Mouse (Mus musculus) heart, embryonic 15.5 days (tissue): ENCODE results near the gene Rars. TPM values are rescaled to one million over a fixed set of nuclear protein-coding genes. Genes with fewer than 3 reads are reported as not detected.
A peak's percentile ranks its signal among the peaks of the same experiment; 100 is the strongest.
"Not testable (repeated sequence)": the region's sequence is repeated elsewhere in the genome, so short reads cannot be mapped to it uniquely, and the experiment has no call there.

Source experiments
- ATAC-seq: fragments of 200-750 bp; cut with Nextera tagmentation; replicated peaks from 2 replicates; pipeline ENCODE4 v1.8.0; 2017; ENCODE audit warnings: low read depth, moderate TSS enrichment; ENCODE audit not compliant: insufficient number of reproducible peaks, insufficient read depth, low FRiP score
- H3K27ac ChIP-seq: fragments of 300-500 bp; sonication (generic); 2 replicates; pipeline ENCODE4 v1.5.1; 2015; ENCODE audit warnings: mild to moderate bottlenecking, inconsistent platforms
- H3K27me3 ChIP-seq: fragments of 300-500 bp; sonication (generic); 2 replicates; pipeline ENCODE4 v1.6.1; 2015; ENCODE audit warnings: inconsistent platforms
- H3K36me3 ChIP-seq: fragments of 300-500 bp; sonication (generic); 2 replicates; pipeline ENCODE4 v1.6.1; 2015; ENCODE audit warnings: mild to moderate bottlenecking, inconsistent platforms
- H3K4me1 ChIP-seq: fragments of 300-500 bp; sonication (generic); replicated peaks from 2 replicates; pipeline ENCODE4 v1.6.1; 2015; ENCODE audit warnings: inconsistent platforms
- H3K4me2 ChIP-seq: fragments of 300-500 bp; sonication (generic); 2 replicates; pipeline ENCODE4 v1.6.1; 2015; ENCODE audit warnings: inconsistent platforms, mild to moderate bottlenecking, moderate library complexity
- H3K4me3 ChIP-seq: fragments of 300-500 bp; sonication (generic); 2 replicates; pipeline ENCODE4 v1.5.1; 2015; ENCODE audit warnings: mild to moderate bottlenecking, inconsistent platforms
- H3K9ac ChIP-seq: fragments of 300-500 bp; sonication (generic); 2 replicates; pipeline ENCODE4 v1.6.1; 2015; ENCODE audit warnings: mild to moderate bottlenecking, inconsistent platforms
- H3K9me3 ChIP-seq: fragments of 300-500 bp; sonication (generic); replicated peaks from 2 replicates; pipeline ENCODE4 v1.6.1; 2016; ENCODE audit warnings: inconsistent platforms
- WGBS: fragments of 180-500 bp; shearing (Covaris S2); methylation state at CpG from one replicate; pipeline ENCODE4 v1.1.7; 2015; ENCODE audit warnings: mixed read lengths; 5-methylcytosine and 5-hydroxymethylcytosine counted together
- polyA plus RNA-seq: library from polyadenylated mRNA; unstranded; fragments of >200 nt; fragmentation: Nextera tagmentation; extraction: Ambion mirVana; gene quantifications from 2 replicates; pipeline ENCODE4 v1.2.1, GENCODE M21; 2015

The Rars gene
- polyA plus RNA-seq, 1 experiment from 2014 or later, result 53.4 TPM

- no peak overlapping the region for H3K4me3 ChIP-seq
- peaks cover 2% of the 10 kb centered on the region; the same call in 1 of the 2 replicates for H3K36me3 ChIP-seq
- no peak overlapping the region for H3K27ac ChIP-seq
- H3K4me1 ChIP-seq, result no peaks in the 10 kb centered on the region; the same call in 1 of the 2 replicates
- no peak overlapping the region for H3K4me2 ChIP-seq
- no peaks in the 10 kb centered on the region for H3K9me3 ChIP-seq
- no peaks in the 10 kb centered on the region for H3K27me3 ChIP-seq
- 66% methylated on average over 11 of the region's 11 CpGs for WGBS
- no peak for ATAC-seq
- H3K9ac ChIP-seq, result no peak overlapping the region
Observed at GRCm38 (mm10) chr11:35856359-35857040, 22.2 kb upstream of the Rars start.

GRCm38 (mm10) chr11:35855567-35855966, 21.3 kb upstream of the Rars start:
- Histone ChIP-seq H3K27ac (no peak overlapping the region), H3K27me3 (no peaks in the 10 kb centered on the region), H3K9me3 (no peaks in the 10 kb centered on the region), H3K9ac (no peak overlapping the region), H3K4me2 (no peak overlapping the region), H3K36me3 (peaks cover 5% of the 10 kb centered on the region; the same call in 1 of the 2 replicates), H3K4me3 (no peak overlapping the region), H3K4me1 (no peaks in the 10 kb centered on the region; the same call in 1 of the 2 replicates)
- ATAC-seq, result no peak
- WGBS, result 74% methylated on average over 8 of the region's 9 CpGs

DNA sequence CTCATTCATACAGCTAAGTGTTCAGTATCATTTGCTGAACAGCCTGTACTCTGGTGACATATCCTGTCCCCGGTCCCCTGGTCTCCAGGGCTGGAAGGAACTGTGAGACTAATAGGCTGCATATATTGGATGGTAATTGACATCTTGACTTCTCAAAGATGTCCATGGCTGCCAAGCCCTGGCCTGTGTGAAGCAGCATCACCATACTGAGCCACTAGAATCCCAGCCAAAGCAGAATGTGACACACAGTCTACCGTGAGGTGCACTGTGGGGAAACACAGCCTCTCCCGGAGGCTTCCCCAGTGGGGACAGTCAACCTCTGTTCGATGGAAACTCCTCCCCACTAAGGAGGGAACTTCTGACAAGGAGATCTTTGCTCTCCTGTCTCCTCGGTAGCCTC, 20.6 kb upstream of the Rars start:
- no peak for ATAC-seq
- Histone ChIP-seq H3K27ac (no peak overlapping the region), H3K9ac (no peak overlapping the region), H3K36me3 (peaks cover 5% of the 10 kb centered on the region; the same call in 1 of the 2 replicates), H3K4me3 (no peak overlapping the region), H3K4me2 (no peak overlapping the region), H3K9me3 (no peaks in the 10 kb centered on the region), H3K4me1 (no peaks in the 10 kb centered on the region; the same call in 1 of the 2 replicates), H3K27me3 (no peaks in the 10 kb centered on the region)
- 75% methylated on average over 5 of the region's 5 CpGs for WGBS

- WGBS, result 88% methylated on average over 4 of the region's 4 CpGs
- H3K36me3 ChIP-seq, result peaks cover 5% of the 10 kb centered on the region; the same call in 1 of the 2 replicates
- H3K4me3 ChIP-seq, result no peak overlapping the region
- no peak overlapping the region for H3K4me2 ChIP-seq
- no peaks in the 10 kb centered on the region for H3K9me3 ChIP-seq
- no peak overlapping the region for H3K9ac ChIP-seq
- no peak for ATAC-seq
- H3K27me3 ChIP-seq, result no peaks in the 10 kb centered on the region
- H3K27ac ChIP-seq, result no peak overlapping the region
- no peaks in the 10 kb centered on the region; the same call in 1 of the 2 replicates for H3K4me1 ChIP-seq
Observed at GRCm38 (mm10) chr11:35853651-35854050, 19.3 kb upstream of the Rars start.

GRCm38 (mm10) chr11:35852731-35853130, 18.4 kb upstream of the Rars start:
- WGBS, result 57% methylated on average over 4 of the region's 4 CpGs
- H3K4me2 ChIP-seq, result no peak overlapping the region
- no peak for ATAC-seq

GRCm38 (mm10) chr11:35844299-35844698, 10.0 kb upstream of the Rars start:
- no peak overlapping the region for H3K4me2 ChIP-seq
- H3K9me3 ChIP-seq, result no peaks in the 10 kb centered on the region
- no peak for ATAC-seq
- 85% methylated on average over 9 of the region's 9 CpGs for WGBS
- H3K27me3 ChIP-seq, result no peaks in the 10 kb centered on the region
- H3K9ac ChIP-seq, result no peak overlapping the region
- H3K4me3 ChIP-seq, result no peak overlapping the region
- no peaks in the 10 kb centered on the region for H3K36me3 ChIP-seq
- H3K4me1 ChIP-seq, result no peaks in the 10 kb centered on the region
- no peak overlapping the region for H3K27ac ChIP-seq

More at GRCm38 (mm10) chr11:35852731-35853130, 18.4 kb upstream of the Rars start:
- Histone ChIP-seq H3K4me3 (no peak overlapping the region), H3K9ac (no peak overlapping the region), H3K4me1 (no peaks in the 10 kb centered on the region; the same call in 1 of the 2 replicates), H3K9me3 (no peaks in the 10 kb centered on the region), H3K36me3 (peaks cover 5% of the 10 kb centered on the region; the same call in 1 of the 2 replicates), H3K27ac (no peak overlapping the region), H3K27me3 (no peaks in the 10 kb centered on the region)

DNA sequence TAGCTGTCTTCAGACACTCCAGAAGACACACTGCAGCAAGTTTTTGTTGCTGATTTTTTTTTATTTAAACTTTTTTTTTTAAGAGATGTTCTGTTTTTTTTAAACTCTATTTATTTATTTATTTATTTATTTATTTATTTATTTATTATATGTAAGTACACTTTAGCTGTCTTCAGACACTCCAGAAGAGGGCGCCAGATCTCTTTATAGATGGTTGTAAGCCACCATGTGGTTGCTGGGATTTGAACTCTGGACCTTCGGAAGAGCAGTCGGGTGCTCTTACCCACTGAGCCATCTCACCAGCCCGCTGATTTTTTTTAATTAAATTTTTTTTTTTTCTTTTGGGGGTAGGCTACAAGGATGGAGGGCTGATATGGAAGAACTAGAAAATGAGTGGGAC, 8.3 kb upstream of the Rars start:
- WGBS, result 78% methylated on average over 4 of the region's 4 CpGs
- not testable (repeated sequence) for H3K4me2 ChIP-seq, H3K4me3 ChIP-seq, H3K9me3 ChIP-seq, ATAC-seq, H3K4me1 ChIP-seq, H3K27me3 ChIP-seq, H3K36me3 ChIP-seq, H3K27ac ChIP-seq, H3K9ac ChIP-seq

DNA sequence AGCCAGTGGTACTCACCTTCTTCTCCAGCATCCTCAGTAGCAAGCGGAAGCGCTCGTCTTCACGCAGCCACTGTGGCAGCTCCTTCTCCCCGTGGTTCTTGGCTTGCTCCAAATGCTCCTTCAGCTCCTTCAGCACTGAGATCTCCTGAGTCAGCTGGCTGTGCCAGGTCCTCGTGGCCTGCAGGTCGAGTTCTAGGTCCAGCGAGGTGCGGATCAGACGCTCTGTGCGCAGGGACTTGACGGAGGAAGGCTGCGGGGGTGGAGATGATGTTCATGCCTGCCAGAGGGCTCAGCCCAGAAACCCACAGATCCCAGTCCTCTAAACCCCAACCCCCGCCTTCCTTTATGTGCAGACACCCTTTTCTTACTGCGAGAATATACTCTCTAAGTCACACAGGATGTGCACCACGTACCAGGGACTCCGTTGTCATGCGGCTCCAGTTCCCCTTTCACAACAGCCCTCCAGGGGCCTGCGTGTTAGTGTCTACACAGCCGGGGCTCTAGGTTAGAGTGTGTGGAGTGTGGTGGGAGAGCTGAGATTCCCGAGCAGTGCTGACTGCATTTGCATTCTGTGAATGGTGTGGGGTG, 7.5 kb upstream of the Rars start:
- no peaks in the 10 kb centered on the region for H3K9me3 ChIP-seq
- ATAC-seq, result no peak
- H3K27me3 ChIP-seq, result no peaks in the 10 kb centered on the region
- H3K4me3 ChIP-seq, result no peak overlapping the region
- H3K27ac ChIP-seq, result no peak overlapping the region
- 82% methylated on average over 21 of the region's 21 CpGs for WGBS
- H3K9ac ChIP-seq, result no peak overlapping the region
- H3K4me2 ChIP-seq, result no peak overlapping the region
- no peaks in the 10 kb centered on the region for H3K36me3 ChIP-seq
- H3K4me1 ChIP-seq, result peaks cover 5% of the 10 kb centered on the region; the same call in 1 of the 2 replicates

DNA sequence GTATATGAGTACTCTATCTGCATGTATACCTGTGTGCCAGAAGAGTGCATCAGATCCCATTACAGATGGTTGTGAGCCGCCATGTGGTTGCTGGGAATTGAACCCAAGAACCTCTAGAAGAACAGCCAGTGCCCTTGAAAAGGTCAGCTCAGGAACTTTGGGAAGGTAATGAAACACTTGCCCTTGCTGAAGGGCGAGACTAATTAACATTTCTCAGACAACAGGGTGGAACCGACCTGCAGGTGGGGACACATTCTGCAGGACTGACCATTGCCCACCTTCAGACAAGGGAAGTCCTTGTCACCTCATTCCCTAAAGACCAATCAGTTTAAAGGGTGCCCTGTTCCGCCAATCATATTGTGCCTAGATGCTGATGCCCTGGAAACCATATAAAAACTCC, 6.5 kb upstream of the Rars start:
- WGBS, result 87% methylated on average over 4 of the region's 4 CpGs
- not testable (repeated sequence) for H3K4me1 ChIP-seq, H3K9ac ChIP-seq, H3K4me3 ChIP-seq, H3K9me3 ChIP-seq, H3K36me3 ChIP-seq, H3K27ac ChIP-seq, ATAC-seq, H3K27me3 ChIP-seq, H3K4me2 ChIP-seq

GRCm38 (mm10) chr11:35840282-35840681, 6.0 kb upstream of the Rars start:
- WGBS, result 72% methylated on average over 7 of the region's 7 CpGs
- H3K4me2 ChIP-seq, result no peak overlapping the region
- no peak overlapping the region for H3K4me3 ChIP-seq
- no peak overlapping the region for H3K9ac ChIP-seq
- H3K27ac ChIP-seq, result no peak overlapping the region
- H3K9me3 ChIP-seq, result no peaks in the 10 kb centered on the region
- no peaks in the 10 kb centered on the region for H3K27me3 ChIP-seq
- no peak for ATAC-seq
- H3K36me3 ChIP-seq, result no peaks in the 10 kb centered on the region
- peaks cover 5% of the 10 kb centered on the region; the same call in 1 of the 2 replicates for H3K4me1 ChIP-seq

GRCm38 (mm10) chr11:35838345-35839338, 4.3 kb upstream of the Rars start:
- 27% methylated on average over 28 of the region's 28 CpGs for WGBS
- peak overlapping the region; percentile 35; the same call in 1 of the 2 replicates for H3K27ac ChIP-seq
- peak overlapping the region; percentile 54; the same call in 1 of the 2 replicates for H3K9ac ChIP-seq
- H3K27me3 ChIP-seq, result no peaks in the 10 kb centered on the region
- H3K9me3 ChIP-seq, result no peaks in the 10 kb centered on the region
- peaks cover 7% of the 10 kb centered on the region for H3K4me1 ChIP-seq
- peak; percentile 89 for ATAC-seq
- peak overlapping the region; percentile 49 for H3K4me3 ChIP-seq
- H3K4me2 ChIP-seq, result peak overlapping the region; percentile 83
- no peaks in the 10 kb centered on the region for H3K36me3 ChIP-seq
